Mouse (Mus musculus): ENCODE data around the gene Dnm3. TPM values are rescaled to one million over a fixed set of nuclear protein-coding genes. Genes with fewer than 3 reads are reported as not detected.
"Not testable (repeated sequence)": the region's sequence is repeated elsewhere in the genome, so short reads cannot be mapped to it uniquely, and the experiment has no call there.

Gene Dnm3
- polyA plus RNA-seq, 1 experiment from 2014 or later = 94.2 TPM

DNA sequence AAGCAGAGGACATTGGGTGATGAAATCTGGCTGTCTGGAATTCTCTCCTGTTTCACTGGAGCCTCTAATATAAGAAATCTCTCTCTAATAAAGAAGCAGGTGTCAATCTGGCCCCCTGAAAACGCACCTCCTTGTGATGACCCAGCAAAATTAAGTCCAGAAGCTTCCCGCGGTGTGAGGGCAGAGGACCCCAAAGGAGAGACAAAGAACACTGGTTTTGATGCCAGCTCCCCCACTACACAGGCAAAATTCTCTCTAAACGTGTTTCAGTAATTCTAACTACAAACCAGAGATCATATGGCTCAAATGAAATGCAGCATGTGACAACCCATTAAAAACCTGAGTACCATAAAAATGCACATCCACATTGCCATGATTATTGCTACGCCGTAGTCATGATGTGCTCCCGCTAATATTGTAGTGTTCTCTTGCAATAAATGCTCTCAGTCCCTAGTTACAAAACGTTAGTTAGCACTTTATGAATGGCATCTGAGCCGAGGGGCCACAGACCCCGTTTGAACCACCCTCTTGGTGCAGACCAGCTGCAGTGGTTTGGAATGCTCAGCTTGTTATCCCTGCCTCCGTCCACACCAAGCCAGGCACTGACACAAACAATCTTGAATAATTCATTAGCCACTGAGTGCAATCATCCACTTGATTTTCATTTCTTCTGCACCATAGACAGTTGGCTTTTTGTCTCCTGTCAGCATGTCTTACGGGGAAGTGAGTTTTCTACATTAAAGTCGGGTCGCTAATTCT lies 67.4 kb downstream of the Dnm3 start:
- 38% methylated on average over 14 of the region's 14 CpGs for WGBS
- Histone ChIP-seq H3K27me3 (ENCODE audit: control insufficient read depth, insufficient read depth, low read length) (no peaks in the 10 kb centered on the region), H3K27ac (ENCODE audit: low read depth, low read length) (peak overlapping the region; percentile 55; the same call in 1 of the 2 replicates), H3K9ac (replicated peaks; ENCODE audit: low read depth, low read length) (no peak overlapping the region; the same call in 1 of the 2 replicates), H3K4me3 (ENCODE audit: low read depth, low read length) (no peak overlapping the region), H3K9me3 (ENCODE audit: control insufficient read depth, low read length) (no peaks in the 10 kb centered on the region), H3K4me2 (ENCODE audit: low read depth, low read length) (no peak overlapping the region), H3K4me1 (ENCODE audit: control insufficient read depth, insufficient read depth, low read length) (peaks cover 3% of the 10 kb centered on the region; the same call in 1 of the 2 replicates), H3K36me3 (ENCODE audit: control insufficient read depth, insufficient read depth, low read length) (no peaks in the 10 kb centered on the region)
- ATAC-seq (ENCODE audit: low read depth) = peak; percentile 62

DNA sequence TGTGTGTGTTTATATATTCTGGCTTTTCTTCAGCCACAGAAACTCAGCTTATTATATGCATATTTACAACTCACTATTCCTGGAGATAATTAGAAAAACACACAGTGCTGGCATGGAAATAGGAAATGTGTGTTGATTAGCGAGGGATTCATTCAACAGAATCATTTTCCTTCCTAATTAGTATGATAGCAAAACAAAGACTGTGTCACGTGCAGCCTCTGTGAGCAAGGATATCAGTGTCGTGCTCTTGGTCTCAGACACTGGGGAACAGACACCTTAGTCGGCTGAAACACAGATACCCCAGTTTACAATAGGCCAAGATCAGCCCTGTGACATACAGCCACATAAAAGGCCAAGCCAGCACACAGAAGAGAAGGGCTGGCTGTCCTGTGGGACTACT lies 83.3 kb downstream of the Dnm3 start:
- Histone ChIP-seq H3K36me3 (ENCODE audit: control insufficient read depth, insufficient read depth, low read length) (no peaks in the 10 kb centered on the region), H3K9ac (replicated peaks; ENCODE audit: low read depth, low read length) (no peak overlapping the region), H3K27me3 (ENCODE audit: control insufficient read depth, insufficient read depth, low read length) (no peaks in the 10 kb centered on the region), H3K9me3 (ENCODE audit: control insufficient read depth, low read length) (no peaks in the 10 kb centered on the region), H3K4me3 (ENCODE audit: low read depth, low read length) (no peak overlapping the region), H3K4me2 (ENCODE audit: low read depth, low read length) (no peak overlapping the region), H3K27ac (ENCODE audit: low read depth, low read length) (peak overlapping the region; percentile 69; the same call in 1 of the 2 replicates), H3K4me1 (ENCODE audit: control insufficient read depth, insufficient read depth, low read length) (0 out of 2 replicates have a peak, but pooled peaks cover 4% of the 10 kb centered on the region)
- WGBS = 47% methylated on average over 4 of the region's 4 CpGs
- ATAC-seq (ENCODE audit: low read depth) = peak; percentile 86

DNA sequence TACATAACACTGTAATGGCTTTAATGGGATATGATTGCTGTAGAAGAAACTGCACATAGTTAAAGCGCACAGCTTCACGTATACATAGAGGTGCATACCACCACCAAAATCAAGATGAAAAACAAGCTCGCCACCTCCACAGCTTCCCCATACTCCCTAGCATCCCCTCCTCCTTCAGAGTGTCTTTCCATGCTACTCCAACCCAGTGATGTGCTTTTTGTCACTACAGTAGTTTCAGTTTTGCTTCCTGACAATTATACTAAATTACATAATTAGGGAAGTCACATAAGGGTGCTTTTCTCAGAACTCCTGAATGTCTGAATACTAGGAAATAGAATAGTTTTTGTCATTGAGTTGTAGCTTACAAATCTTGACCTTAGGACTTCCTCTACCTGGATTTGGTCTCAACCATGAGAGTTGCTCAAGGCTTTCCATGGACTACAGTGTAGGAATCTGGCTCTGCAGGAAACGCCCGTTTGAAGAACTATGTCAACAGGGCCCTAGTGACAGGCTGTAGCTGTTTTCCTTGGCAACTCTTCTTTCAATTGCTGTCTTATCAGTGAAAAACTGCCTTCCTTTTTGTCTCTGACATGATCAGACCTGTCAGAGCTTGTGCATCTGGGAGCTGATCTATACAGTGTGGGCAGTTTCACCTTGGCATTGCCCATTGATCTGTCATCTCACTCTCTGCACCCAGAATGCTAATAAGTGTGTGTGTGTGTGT lies 89.2 kb downstream of the Dnm3 start:
- no peak for ATAC-seq (ENCODE audit: low read depth)
- WGBS = 81% methylated on average over 5 of the region's 5 CpGs
- H3K4me1 ChIP-seq (ENCODE audit: control insufficient read depth, insufficient read depth, low read length) = no peaks in the 10 kb centered on the region

DNA sequence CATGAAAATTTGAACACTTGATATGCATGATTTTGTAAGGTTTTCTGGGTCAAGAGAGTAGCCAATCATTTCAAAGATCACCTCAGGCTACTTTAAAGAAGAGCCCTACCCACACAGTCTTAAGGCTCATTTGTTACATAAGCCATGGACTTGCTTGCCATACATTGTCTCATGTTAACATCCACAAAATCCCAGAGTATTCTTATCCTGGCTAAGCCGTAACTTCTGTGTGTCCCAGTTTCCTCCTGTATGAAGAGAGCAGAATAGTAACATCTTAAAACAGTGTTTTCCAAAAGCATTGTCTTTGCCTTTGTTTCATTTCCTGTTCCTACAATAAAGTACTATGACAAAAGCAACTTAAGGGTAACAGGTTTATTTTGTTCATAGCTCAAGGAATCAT lies 104.8 kb downstream of the Dnm3 start:
- not testable (repeated sequence) for H3K4me2 ChIP-seq (ENCODE audit: low read depth, low read length); H3K4me3 ChIP-seq (ENCODE audit: low read depth, low read length); H3K9ac ChIP-seq (replicated peaks; ENCODE audit: low read depth, low read length); H3K27ac ChIP-seq (ENCODE audit: low read depth, low read length); H3K36me3 ChIP-seq (ENCODE audit: control insufficient read depth, insufficient read depth, low read length); H3K9me3 ChIP-seq (ENCODE audit: control insufficient read depth, low read length); H3K4me1 ChIP-seq (ENCODE audit: control insufficient read depth, insufficient read depth, low read length); ATAC-seq (ENCODE audit: low read depth); H3K27me3 ChIP-seq (ENCODE audit: control insufficient read depth, insufficient read depth, low read length)
- 100% methylated on average over 1 of the region's 1 CpGs for WGBS

More for the DNA sequence above, 89.2 kb downstream of the Dnm3 start:
- H3K9me3 ChIP-seq (ENCODE audit: control insufficient read depth, low read length) = no peaks in the 10 kb centered on the region
- H3K36me3 ChIP-seq (ENCODE audit: control insufficient read depth, insufficient read depth, low read length) = no peaks in the 10 kb centered on the region
- no peak overlapping the region for H3K4me2 ChIP-seq (ENCODE audit: low read depth, low read length)
- no peak overlapping the region for H3K27ac ChIP-seq (ENCODE audit: low read depth, low read length)
- H3K9ac ChIP-seq (replicated peaks; ENCODE audit: low read depth, low read length) = no peak overlapping the region
- H3K27me3 ChIP-seq (ENCODE audit: control insufficient read depth, insufficient read depth, low read length) = no peaks in the 10 kb centered on the region
- no peak overlapping the region for H3K4me3 ChIP-seq (ENCODE audit: low read depth, low read length)

DNA sequence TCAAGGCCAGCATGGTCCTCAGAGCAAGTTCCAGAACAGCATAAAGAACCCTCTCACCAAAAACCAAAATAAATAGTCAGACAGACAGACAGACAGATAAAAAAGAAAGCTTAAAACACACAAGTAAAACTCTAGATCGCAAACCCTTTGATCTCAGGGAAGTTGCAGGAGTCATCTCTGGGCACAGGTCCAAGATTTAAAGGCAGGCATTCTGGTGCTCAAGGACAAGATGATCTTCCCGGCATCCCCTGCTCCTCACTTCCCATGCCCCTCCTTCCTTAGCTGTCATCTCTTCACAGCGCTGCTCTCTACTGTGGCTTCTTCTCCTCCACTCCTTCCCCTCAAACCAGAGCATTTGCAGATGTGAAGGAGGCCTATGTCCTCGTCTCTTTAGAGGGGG lies 108.1 kb downstream of the Dnm3 start:
- no peak overlapping the region for H3K4me2 ChIP-seq (ENCODE audit: low read depth, low read length)
- H3K9ac ChIP-seq (replicated peaks; ENCODE audit: low read depth, low read length) = no peak overlapping the region
- no peaks in the 10 kb centered on the region for H3K36me3 ChIP-seq (ENCODE audit: control insufficient read depth, insufficient read depth, low read length)
- no peaks in the 10 kb centered on the region for H3K27me3 ChIP-seq (ENCODE audit: control insufficient read depth, insufficient read depth, low read length)
- no peak for ATAC-seq (ENCODE audit: low read depth)
- no peaks in the 10 kb centered on the region for H3K4me1 ChIP-seq (ENCODE audit: control insufficient read depth, insufficient read depth, low read length)
- no peak overlapping the region for H3K4me3 ChIP-seq (ENCODE audit: low read depth, low read length)
- no peak overlapping the region for H3K27ac ChIP-seq (ENCODE audit: low read depth, low read length)
- no peaks in the 10 kb centered on the region for H3K9me3 ChIP-seq (ENCODE audit: control insufficient read depth, low read length)
- WGBS = 80% methylated on average over 4 of the region's 4 CpGs

DNA sequence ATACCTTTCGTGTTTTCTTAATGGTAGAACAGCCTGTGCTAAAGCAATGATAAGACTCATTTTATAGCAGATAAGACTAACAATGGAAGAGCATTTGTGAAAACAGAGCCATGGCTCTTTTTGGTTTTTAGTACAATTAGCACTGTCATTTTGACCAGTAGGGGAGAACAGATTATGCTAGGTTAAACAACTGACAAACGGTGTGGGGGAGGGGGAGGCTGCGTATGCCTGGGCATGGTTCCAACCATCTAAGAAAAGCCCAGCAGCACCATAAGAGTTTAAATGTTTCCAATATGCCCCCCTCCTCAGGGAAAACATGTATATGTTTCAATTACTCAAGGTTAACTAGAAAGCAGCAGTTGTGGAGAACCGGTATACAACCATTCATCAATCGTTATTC lies 115.9 kb downstream of the Dnm3 start:
- Histone ChIP-seq H3K27me3 (ENCODE audit: control insufficient read depth, insufficient read depth, low read length) (no peaks in the 10 kb centered on the region), H3K36me3 (ENCODE audit: control insufficient read depth, insufficient read depth, low read length) (no peaks in the 10 kb centered on the region), H3K4me1 (ENCODE audit: control insufficient read depth, insufficient read depth, low read length) (peaks cover 5% of the 10 kb centered on the region), H3K27ac (ENCODE audit: low read depth, low read length) (no peak overlapping the region), H3K9ac (replicated peaks; ENCODE audit: low read depth, low read length) (no peak overlapping the region), H3K9me3 (ENCODE audit: control insufficient read depth, low read length) (no peaks in the 10 kb centered on the region), H3K4me3 (ENCODE audit: low read depth, low read length) (no peak overlapping the region), H3K4me2 (ENCODE audit: low read depth, low read length) (no peak overlapping the region; the same call in 1 of the 2 replicates)
- peak; percentile 59; the same call in 1 of the 2 replicates for ATAC-seq (ENCODE audit: low read depth)
- 32% methylated on average over 5 of the region's 5 CpGs for WGBS

DNA sequence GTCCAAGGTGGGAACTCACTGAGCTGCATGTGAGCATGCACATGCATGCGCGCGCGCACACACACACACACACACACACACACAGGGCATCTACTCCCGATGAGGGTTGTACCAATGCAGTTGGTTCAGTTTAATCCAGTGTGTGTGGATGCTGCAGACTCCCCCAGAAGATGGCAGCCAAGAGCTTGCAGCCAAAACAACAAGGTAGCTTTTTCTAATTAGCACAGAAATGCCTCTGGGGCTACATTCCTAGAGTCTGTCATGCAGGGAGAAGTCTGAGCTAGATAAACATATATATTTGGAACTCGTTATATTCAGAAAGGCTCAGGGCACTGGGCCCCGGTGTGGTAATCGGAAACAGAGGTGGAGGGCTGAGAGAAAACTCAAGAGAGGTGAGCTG lies 118.6 kb downstream of the Dnm3 start:
- Histone ChIP-seq H3K27me3 (ENCODE audit: control insufficient read depth, insufficient read depth, low read length) (no peaks in the 10 kb centered on the region), H3K9me3 (ENCODE audit: control insufficient read depth, low read length) (no peaks in the 10 kb centered on the region), H3K4me2 (ENCODE audit: low read depth, low read length) (no peak overlapping the region), H3K4me3 (ENCODE audit: low read depth, low read length) (no peak overlapping the region), H3K4me1 (ENCODE audit: control insufficient read depth, insufficient read depth, low read length) (peaks cover 5% of the 10 kb centered on the region), H3K9ac (replicated peaks; ENCODE audit: low read depth, low read length) (no peak overlapping the region), H3K36me3 (ENCODE audit: control insufficient read depth, insufficient read depth, low read length) (no peaks in the 10 kb centered on the region), H3K27ac (ENCODE audit: low read depth, low read length) (no peak overlapping the region)
- 66% methylated on average over 8 of the region's 8 CpGs for WGBS
- ATAC-seq (ENCODE audit: low read depth) = peak; percentile 76; the same call in 1 of the 2 replicates

DNA sequence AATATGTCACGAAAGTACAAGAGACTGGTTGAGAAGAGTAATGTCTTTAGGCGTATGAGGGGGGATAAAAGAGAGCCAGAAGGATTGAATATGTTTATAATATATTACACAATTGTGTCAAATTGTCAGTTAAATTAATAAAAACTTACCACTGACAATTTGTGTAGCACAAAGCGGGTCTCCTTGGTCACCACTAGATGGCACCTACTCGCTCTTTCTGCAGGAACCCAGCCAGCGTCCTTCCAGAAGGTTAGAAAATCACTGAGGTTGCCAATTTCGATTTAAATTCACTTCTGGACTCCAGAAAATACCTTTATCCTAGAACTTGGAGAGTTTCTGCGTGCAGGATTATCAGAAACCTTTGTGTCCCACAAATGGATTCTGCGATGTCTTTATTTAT lies 119.8 kb downstream of the Dnm3 start:
- peak; percentile 50; the same call in 1 of the 2 replicates for ATAC-seq (ENCODE audit: low read depth)
- Histone ChIP-seq H3K4me3 (ENCODE audit: low read depth, low read length) (no peak overlapping the region), H3K27me3 (ENCODE audit: control insufficient read depth, insufficient read depth, low read length) (no peaks in the 10 kb centered on the region), H3K9me3 (ENCODE audit: control insufficient read depth, low read length) (no peaks in the 10 kb centered on the region), H3K4me2 (ENCODE audit: low read depth, low read length) (no peak overlapping the region), H3K4me1 (ENCODE audit: control insufficient read depth, insufficient read depth, low read length) (peaks cover 5% of the 10 kb centered on the region), H3K9ac (replicated peaks; ENCODE audit: low read depth, low read length) (no peak overlapping the region), H3K27ac (ENCODE audit: low read depth, low read length) (no peak overlapping the region), H3K36me3 (ENCODE audit: control insufficient read depth, insufficient read depth, low read length) (no peaks in the 10 kb centered on the region)
- 33% methylated on average over 8 of the region's 8 CpGs for WGBS

DNA sequence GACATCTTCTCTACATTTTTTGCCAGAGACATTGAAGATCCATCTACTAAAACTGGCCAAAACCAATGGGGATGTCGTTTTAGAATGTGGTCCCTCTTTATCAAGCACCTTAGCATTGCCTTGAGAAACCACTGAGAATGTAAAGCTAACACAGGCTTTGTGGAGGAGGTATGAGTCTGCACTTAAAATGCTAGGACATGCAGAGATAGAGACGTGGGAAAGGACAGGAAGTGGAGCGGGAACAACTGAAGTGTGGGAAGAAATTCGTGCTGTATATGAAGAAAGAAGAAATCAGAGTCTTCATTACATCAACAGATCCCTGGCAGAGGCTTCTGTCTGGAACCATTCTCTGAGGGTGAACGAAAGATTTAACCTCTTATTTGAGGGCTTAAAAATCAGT lies 121.4 kb downstream of the Dnm3 start:
- Histone ChIP-seq H3K27me3 (ENCODE audit: control insufficient read depth, insufficient read depth, low read length) (no peaks in the 10 kb centered on the region), H3K36me3 (ENCODE audit: control insufficient read depth, insufficient read depth, low read length) (no peaks in the 10 kb centered on the region), H3K4me1 (ENCODE audit: control insufficient read depth, insufficient read depth, low read length) (peaks cover 5% of the 10 kb centered on the region; the same call in 1 of the 2 replicates), H3K4me2 (ENCODE audit: low read depth, low read length) (no peak overlapping the region), H3K9ac (replicated peaks; ENCODE audit: low read depth, low read length) (no peak overlapping the region), H3K4me3 (ENCODE audit: low read depth, low read length) (no peak overlapping the region), H3K27ac (ENCODE audit: low read depth, low read length) (no peak overlapping the region), H3K9me3 (ENCODE audit: control insufficient read depth, low read length) (no peaks in the 10 kb centered on the region)
- 82% methylated on average over 5 of the region's 5 CpGs for WGBS
- no peak for ATAC-seq (ENCODE audit: low read depth)
